Mouse (Mus musculus) retina, postnatal 7 days (tissue): Measurements from ENCODE around the gene Cmas.

Experiments
- DNase-seq: peaks from one replicate; pipeline ENCODE4 v3.0.0-alpha.2; 2012; ENCODE audit warnings: low read depth, low spot score

Cmas gene

GRCm38 (mm10) chr6:142756507-142757333, at the start of gene Cmas:
TSS of gene Cmas (plus strand) at chr6:142756686.
- DNase-seq: peak; percentile 73

- DNase-seq: no peak
These were observed 49.8 kb upstream of the Cmas start for GRCm38 (mm10) chr6:142706688-142707087.

GRCm38 (mm10) chr6:142708369-142708768, 48.1 kb upstream of the Cmas start:
- no peak for DNase-seq

GRCm38 (mm10) chr6:142710690-142711089, 45.8 kb upstream of the Cmas start:
- DNase-seq: no peak

GRCm38 (mm10) chr6:142711106-142711505, 45.4 kb upstream of the Cmas start:
- DNase-seq: no peak

GRCm38 (mm10) chr6:142715026-142715425, 41.5 kb upstream of the Cmas start:
- no peak for DNase-seq

GRCm38 (mm10) chr6:142717186-142717585, 39.3 kb upstream of the Cmas start:
- no peak for DNase-seq

- DNase-seq: no peak
These were observed 38.3 kb upstream of the Cmas start for GRCm38 (mm10) chr6:142718167-142718566.

- no peak for DNase-seq
These were observed 35.8 kb upstream of the Cmas start for GRCm38 (mm10) chr6:142720641-142721040.

- DNase-seq: no peak
These were observed 34.8 kb upstream of the Cmas start for GRCm38 (mm10) chr6:142721731-142722130.

GRCm38 (mm10) chr6:142726032-142726431, 30.5 kb upstream of the Cmas start:
- no peak for DNase-seq

GRCm38 (mm10) chr6:142732567-142733290, 23.8 kb upstream of the Cmas start:
- DNase-seq: no peak

GRCm38 (mm10) chr6:142735302-142736005, 21.0 kb upstream of the Cmas start:
- DNase-seq: peak; percentile 38

- no peak for DNase-seq
These were observed 18.3 kb upstream of the Cmas start for GRCm38 (mm10) chr6:142738225-142738624.

- no peak for DNase-seq
These were observed 17.8 kb upstream of the Cmas start for GRCm38 (mm10) chr6:142738637-142739036.

- DNase-seq: no peak
These were observed 14.7 kb upstream of the Cmas start for GRCm38 (mm10) chr6:142741763-142742162.

GRCm38 (mm10) chr6:142743193-142743592, 13.3 kb upstream of the Cmas start:
- no peak for DNase-seq

- DNase-seq: no peak
These were observed 11.0 kb upstream of the Cmas start for GRCm38 (mm10) chr6:142745484-142745883.

- no peak for DNase-seq
These were observed 9.7 kb upstream of the Cmas start for GRCm38 (mm10) chr6:142746765-142747164.

GRCm38 (mm10) chr6:142747165-142747564, 9.3 kb upstream of the Cmas start:
- no peak for DNase-seq

- DNase-seq: no peak
These were observed 8.3 kb upstream of the Cmas start for GRCm38 (mm10) chr6:142748057-142748708.

- no peak for DNase-seq
These were observed 5.1 kb upstream of the Cmas start for GRCm38 (mm10) chr6:142751365-142751764.
